Mouse (Mus musculus) layer of hippocampus, postnatal 36 days (tissue): ENCODE measurements at regions not wholly inside any gene's neighbourhood (a gene's known extent, or its start where the extent isn't known, plus 50 kb on each side); places are given as distances from the start of the nearest gene placed in this dataset.
"Not testable (repeated sequence)": the region's sequence is repeated elsewhere in the genome, so short reads cannot be mapped to it uniquely, and the experiment has no call there.

ENCODE experiments used
- DNase-seq, 2 experiments: peaks; one replicate each; pipeline ENCODE4 v3.0.0; 2022

- no peak for DNase-seq
These were observed 314.7 kb downstream of the Diras2 start for GRCm38 (mm10) chr13:52216343-52216742.

GRCm38 (mm10) chr13:52217066-52217465, 314.0 kb downstream of the Diras2 start:
- DNase-seq = no peak

- DNase-seq = no peak
These were observed 313.3 kb downstream of the Diras2 start for GRCm38 (mm10) chr13:52217741-52218140.

GRCm38 (mm10) chr13:52222315-52223097, 308.6 kb downstream of the Diras2 start:
- no peak for DNase-seq

GRCm38 (mm10) chr13:52223098-52223962, 307.7 kb downstream of the Diras2 start:
- DNase-seq = peak in 1 of 2 experiments; percentile 22

GRCm38 (mm10) chr13:52233971-52234370, 297.1 kb downstream of the Diras2 start:
- no peak for DNase-seq

- no peak for DNase-seq
These were observed 295.0 kb downstream of the Diras2 start for GRCm38 (mm10) chr13:52236105-52236504.

- DNase-seq = no peak
These were observed 291.5 kb downstream of the Diras2 start for GRCm38 (mm10) chr13:52239563-52239962.

- DNase-seq = no peak
These were observed 289.3 kb downstream of the Diras2 start for GRCm38 (mm10) chr13:52241761-52242160.

- no peak for DNase-seq
These were observed 281.6 kb downstream of the Diras2 start for GRCm38 (mm10) chr13:52249492-52249891.

- no peak for DNase-seq
These were observed 280.7 kb downstream of the Diras2 start for GRCm38 (mm10) chr13:52250371-52250770.

- no peak for DNase-seq
These were observed 278.8 kb downstream of the Diras2 start for GRCm38 (mm10) chr13:52252303-52252702.

GRCm38 (mm10) chr13:52252726-52253125, 278.4 kb downstream of the Diras2 start:
- not testable (repeated sequence) for DNase-seq

- DNase-seq = peak in 1 of 2 experiments; percentile 23
These were observed 277.9 kb downstream of the Diras2 start for GRCm38 (mm10) chr13:52253138-52253537.

GRCm38 (mm10) chr13:52254185-52254584, 276.9 kb downstream of the Diras2 start:
- DNase-seq = peak; percentile 29 to 49

- no peak for DNase-seq
These were observed 275.4 kb downstream of the Diras2 start for GRCm38 (mm10) chr13:52255697-52256096.

- DNase-seq = no peak
These were observed 272.7 kb downstream of the Diras2 start for GRCm38 (mm10) chr13:52258373-52258772.

GRCm38 (mm10) chr13:52262949-52263550, 268.0 kb downstream of the Diras2 start:
- DNase-seq = no peak

- no peak for DNase-seq
These were observed 262.8 kb downstream of the Diras2 start for GRCm38 (mm10) chr13:52268279-52268678.

GRCm38 (mm10) chr13:52273502-52274246, 257.4 kb downstream of the Diras2 start:
- DNase-seq = no peak

- no peak for DNase-seq
These were observed 255.9 kb downstream of the Diras2 start for GRCm38 (mm10) chr13:52275196-52275595.

GRCm38 (mm10) chr13:52275675-52276074, 255.4 kb downstream of the Diras2 start:
- DNase-seq = peak; percentile 27 to 55
